Mouse (Mus musculus): ENCODE measurements around the gene Msn.

DNA sequence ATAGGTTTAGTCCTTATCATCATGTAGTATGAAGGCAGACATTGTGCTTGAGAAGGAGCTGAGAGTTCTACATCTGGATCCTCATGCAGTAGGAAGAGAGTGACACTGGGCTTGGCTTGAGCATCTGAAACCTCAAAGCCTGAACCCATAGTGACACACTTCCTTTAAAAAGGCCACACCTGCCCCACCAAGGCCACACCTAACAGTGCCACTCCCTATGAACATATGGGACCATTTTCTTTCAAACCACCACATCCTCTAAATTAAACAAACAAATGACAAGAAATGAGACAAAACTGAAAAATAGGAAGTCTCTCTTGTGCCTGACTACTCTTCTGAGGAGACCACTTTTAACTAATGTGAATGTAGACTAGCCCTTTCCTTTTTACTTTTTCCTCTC, 19.7 kb downstream of the Msn start:
- TF ChIP-seq CTCF (IDR thresholded peaks at IDR 0.05; ENCODE audit: low read depth, low read length) (no peak), POLR2A (IDR thresholded peaks at IDR 0.05; ENCODE audit: insufficient read depth, low read length) (no peak)
